Mouse (Mus musculus): ENCODE measurements around the gene Gm21974. TPM values are rescaled to one million over a fixed set of nuclear protein-coding genes. Genes with fewer than 3 reads are reported as not detected.
A peak's percentile ranks its signal among the peaks of the same experiment; 100 is the strongest.

Gene Gm21974
- polyA plus RNA-seq, 1 experiment from 2014 or later: not detected

GRCm38 (mm10) chr7:127879301-127879700, 16.0 kb downstream of the Gm21974 start:
- H3K9me3 ChIP-seq (ENCODE audit: control insufficient read depth, low read length): no peaks in the 10 kb centered on the region
- peaks cover 6% of the 10 kb centered on the region for H3K4me1 ChIP-seq (ENCODE audit: control insufficient read depth, insufficient read depth, low read length)
- WGBS: 96% methylated on average over 9 of the region's 9 CpGs
- DNase-seq (ENCODE audit: low spot score): no peak
- H3K27ac ChIP-seq (replicated peaks; ENCODE audit: low read depth, low read length): no peak overlapping the region
- peaks cover 61% of the 10 kb centered on the region for H3K36me3 ChIP-seq (ENCODE audit: control insufficient read depth, insufficient read depth, low read length)
- ATAC-seq (ENCODE audit: insufficient number of reproducible peaks, low FRiP score, low TSS enrichment, low read depth): no peak
- no peaks in the 10 kb centered on the region for H3K27me3 ChIP-seq (ENCODE audit: control insufficient read depth, insufficient read depth, low read length)
- H3K4me2 ChIP-seq (ENCODE audit: low read depth, severe bottlenecking): no peak overlapping the region
- H3K4me3 ChIP-seq (ENCODE audit: low read depth, low read length): no peak overlapping the region
- H3K9ac ChIP-seq (ENCODE audit: low read length): no peak overlapping the region

GRCm38 (mm10) chr7:127876467-127877348, 18.5 kb downstream of the Gm21974 start, which contains the start of gene Zfp668:
Zfp668 (minus strand) TSS chr7:127876828.
- Histone ChIP-seq H3K4me1 (ENCODE audit: control insufficient read depth, insufficient read depth, low read length) (peaks cover 11% of the 10 kb centered on the region), H3K4me2 (ENCODE audit: low read depth, severe bottlenecking) (peak within 1 kb of the TSS; percentile 72), H3K27ac (replicated peaks; ENCODE audit: low read depth, low read length) (peak within 1 kb of the TSS; percentile 96), H3K36me3 (ENCODE audit: control insufficient read depth, insufficient read depth, low read length) (peaks cover 41% of the 10 kb centered on the region), H3K27me3 (ENCODE audit: control insufficient read depth, insufficient read depth, low read length) (no peaks in the 10 kb centered on the region), H3K9ac (ENCODE audit: low read length) (peak within 1 kb of the TSS; percentile 99), H3K4me3 (ENCODE audit: low read depth, low read length) (peak within 1 kb of the TSS; percentile 73), H3K9me3 (ENCODE audit: control insufficient read depth, low read length) (no peaks in the 10 kb centered on the region)
- peak; percentile 95 for DNase-seq (ENCODE audit: low spot score)
- WGBS: under 1% methylated on average over 60 of the region's 60 CpGs
- ATAC-seq (ENCODE audit: insufficient number of reproducible peaks, low FRiP score, low TSS enrichment, low read depth): peak; percentile 59; the same call in 1 of the 2 replicates

- under 1% methylated on average over 41 of the region's 41 CpGs for WGBS
- H3K9me3 ChIP-seq (ENCODE audit: control insufficient read depth, low read length): no peaks in the 10 kb centered on the region
- H3K9ac ChIP-seq (ENCODE audit: low read length): peak within 1 kb of the TSS; percentile 99
- H3K27me3 ChIP-seq (ENCODE audit: control insufficient read depth, insufficient read depth, low read length): no peaks in the 10 kb centered on the region
- DNase-seq (ENCODE audit: low spot score) (peak; percentile 91), ATAC-seq (ENCODE audit: insufficient number of reproducible peaks, low FRiP score, low TSS enrichment, low read depth) (peak; percentile 84)
- H3K36me3 ChIP-seq (ENCODE audit: control insufficient read depth, insufficient read depth, low read length): peaks cover 36% of the 10 kb centered on the region
- H3K4me3 ChIP-seq (ENCODE audit: low read depth, low read length): peak within 1 kb of the TSS; percentile 73
- H3K4me1 ChIP-seq (ENCODE audit: control insufficient read depth, insufficient read depth, low read length): peaks cover 11% of the 10 kb centered on the region
- peak within 1 kb of the TSS; percentile 72 for H3K4me2 ChIP-seq (ENCODE audit: low read depth, severe bottlenecking)
- H3K27ac ChIP-seq (replicated peaks; ENCODE audit: low read depth, low read length): peak within 1 kb of the TSS; percentile 96
These were observed 19.2 kb downstream of the Gm21974 start, which contains the start of gene Zfp646 for GRCm38 (mm10) chr7:127876041-127876466. Zfp646 (plus strand) TSS chr7:127876221.

- 0% methylated on average over 33 of the region's 43 CpGs for WGBS
- Histone ChIP-seq H3K4me2 (ENCODE audit: low read depth, severe bottlenecking) (peak overlapping the region; percentile 72), H3K27ac (replicated peaks; ENCODE audit: low read depth, low read length) (peak overlapping the region; percentile 96), H3K27me3 (ENCODE audit: control insufficient read depth, insufficient read depth, low read length) (no peaks in the 10 kb centered on the region), H3K9me3 (ENCODE audit: control insufficient read depth, low read length) (no peaks in the 10 kb centered on the region), H3K4me1 (ENCODE audit: control insufficient read depth, insufficient read depth, low read length) (peaks cover 11% of the 10 kb centered on the region), H3K36me3 (ENCODE audit: control insufficient read depth, insufficient read depth, low read length) (peaks cover 32% of the 10 kb centered on the region), H3K9ac (ENCODE audit: low read length) (peak overlapping the region; percentile 99), H3K4me3 (ENCODE audit: low read depth, low read length) (peak overlapping the region; percentile 73)
- DNase-seq (ENCODE audit: low spot score) (peak; percentile 98), ATAC-seq (ENCODE audit: insufficient number of reproducible peaks, low FRiP score, low TSS enrichment, low read depth) (peak; percentile 93)
These were observed 19.6 kb downstream of the Gm21974 start for GRCm38 (mm10) chr7:127875627-127876001.

GRCm38 (mm10) chr7:127874812-127875626, 20.2 kb downstream of the Gm21974 start:
- H3K4me2 ChIP-seq (ENCODE audit: low read depth, severe bottlenecking): peak overlapping the region; percentile 72
- peak overlapping the region; percentile 96 for H3K27ac ChIP-seq (replicated peaks; ENCODE audit: low read depth, low read length)
- peak overlapping the region; percentile 73 for H3K4me3 ChIP-seq (ENCODE audit: low read depth, low read length)
- no peaks in the 10 kb centered on the region for H3K27me3 ChIP-seq (ENCODE audit: control insufficient read depth, insufficient read depth, low read length)
- peak overlapping the region; percentile 99 for H3K9ac ChIP-seq (ENCODE audit: low read length)
- H3K4me1 ChIP-seq (ENCODE audit: control insufficient read depth, insufficient read depth, low read length): peaks cover 11% of the 10 kb centered on the region
- no peak for DNase-seq (ENCODE audit: low spot score)
- 4% methylated on average over 20 of the region's 20 CpGs for WGBS
- no peaks in the 10 kb centered on the region for H3K9me3 ChIP-seq (ENCODE audit: control insufficient read depth, low read length)
- peaks cover 26% of the 10 kb centered on the region for H3K36me3 ChIP-seq (ENCODE audit: control insufficient read depth, insufficient read depth, low read length)
- no peak for ATAC-seq (ENCODE audit: insufficient number of reproducible peaks, low FRiP score, low TSS enrichment, low read depth)

GRCm38 (mm10) chr7:127870136-127870821, 25.0 kb downstream of the Gm21974 start:
- ATAC-seq (ENCODE audit: insufficient number of reproducible peaks, low FRiP score, low TSS enrichment, low read depth) (no peak), DNase-seq (ENCODE audit: low spot score) (no peak)
- Histone ChIP-seq H3K27me3 (ENCODE audit: control insufficient read depth, insufficient read depth, low read length) (no peaks in the 10 kb centered on the region), H3K4me2 (ENCODE audit: low read depth, severe bottlenecking) (no peak overlapping the region), H3K36me3 (ENCODE audit: control insufficient read depth, insufficient read depth, low read length) (peaks cover 38% of the 10 kb centered on the region), H3K27ac (replicated peaks; ENCODE audit: low read depth, low read length) (no peak overlapping the region), H3K9ac (ENCODE audit: low read length) (no peak overlapping the region), H3K4me3 (ENCODE audit: low read depth, low read length) (no peak overlapping the region), H3K9me3 (ENCODE audit: control insufficient read depth, low read length) (no peaks in the 10 kb centered on the region), H3K4me1 (ENCODE audit: control insufficient read depth, insufficient read depth, low read length) (peaks cover 8% of the 10 kb centered on the region)
- WGBS: 84% methylated on average over 5 of the region's 5 CpGs

- WGBS: 97% methylated on average over 3 of the region's 3 CpGs
- H3K9ac ChIP-seq (ENCODE audit: low read length): no peak overlapping the region
These were observed 26.0 kb downstream of the Gm21974 start for GRCm38 (mm10) chr7:127869149-127869810.

More at GRCm38 (mm10) chr7:127869149-127869810, 26.0 kb downstream of the Gm21974 start:
- Histone ChIP-seq H3K9me3 (ENCODE audit: control insufficient read depth, low read length) (no peaks in the 10 kb centered on the region), H3K27ac (replicated peaks; ENCODE audit: low read depth, low read length) (no peak overlapping the region), H3K4me3 (ENCODE audit: low read depth, low read length) (no peak overlapping the region), H3K36me3 (ENCODE audit: control insufficient read depth, insufficient read depth, low read length) (peaks cover 38% of the 10 kb centered on the region), H3K4me2 (ENCODE audit: low read depth, severe bottlenecking) (no peak overlapping the region), H3K27me3 (ENCODE audit: control insufficient read depth, insufficient read depth, low read length) (no peaks in the 10 kb centered on the region), H3K4me1 (ENCODE audit: control insufficient read depth, insufficient read depth, low read length) (peaks cover 5% of the 10 kb centered on the region)
- no peak for DNase-seq (ENCODE audit: low spot score)
- no peak for ATAC-seq (ENCODE audit: insufficient number of reproducible peaks, low FRiP score, low TSS enrichment, low read depth)
